Mouse (Mus musculus): Measurements from ENCODE around the gene Hyal3.

DNA sequence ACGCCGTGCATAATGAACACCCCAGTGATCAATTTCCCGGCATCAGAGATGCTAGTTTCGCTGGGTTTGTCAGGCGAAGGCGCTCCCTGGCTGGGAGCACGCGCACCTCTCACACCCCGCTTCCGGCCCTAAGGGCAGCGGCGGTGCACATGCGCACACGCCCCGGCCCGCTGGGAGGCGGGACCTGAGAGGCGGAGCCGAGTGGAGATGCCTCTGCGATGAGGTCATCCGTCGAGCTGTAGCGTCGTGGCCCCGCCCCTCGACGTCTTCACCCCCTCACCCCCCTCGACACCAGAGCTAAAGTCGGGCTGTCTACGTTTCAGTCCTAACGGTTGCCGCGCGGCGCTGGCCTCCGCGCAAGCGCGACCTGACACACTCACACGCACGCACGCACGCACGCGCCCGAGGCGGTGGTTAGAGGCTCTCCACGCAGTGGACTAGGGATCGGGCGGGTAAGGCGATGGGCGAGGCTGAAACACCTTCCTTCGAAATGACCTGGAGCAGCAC lies 26.2 kb upstream of the Hyal3 start:
- TF ChIP-seq EP300 (optimal IDR thresholded peaks at IDR 0.05) (no peak), CTCF (IDR thresholded peaks at IDR 0.05; ENCODE audit: low read depth) (no peak; the same call in 1 of the 2 replicates)

Data from stomach, postnatal 0 days (tissue).